Mouse (Mus musculus) liver (tissue): ENCODE results near the gene Fpr2.
"Not testable (repeated sequence)": the region's sequence is repeated elsewhere in the genome, so short reads cannot be mapped to it uniquely, and the experiment has no call there.

Experiments
- DNase-seq: peaks from one replicate; pipeline ENCODE4 v3.0.0-alpha.2; 2020; ENCODE audit warnings: mixed read lengths

The Fpr2 gene

DNA sequence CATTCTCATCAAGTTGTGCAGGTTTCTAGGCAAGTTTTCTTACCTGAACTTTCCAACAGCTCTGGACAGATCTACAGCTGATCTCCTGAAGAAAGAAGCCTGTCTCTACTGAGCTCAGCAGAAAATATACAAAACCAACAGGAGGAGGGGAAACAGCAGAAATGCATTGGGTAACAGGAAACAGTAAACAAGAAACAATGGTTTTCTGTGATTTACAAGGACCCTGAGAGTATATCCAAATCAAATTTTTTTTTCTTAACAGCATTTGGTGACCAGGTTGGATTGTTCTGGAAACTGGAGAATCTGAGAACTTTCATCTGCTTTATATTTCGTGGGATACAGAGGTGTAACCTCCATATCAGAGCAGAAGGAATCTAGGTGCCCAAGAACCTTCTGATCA is 3.8 kb upstream of the Fpr2 start, which contains the start of gene Fpr1:
TSS of gene Fpr1 (minus strand) at position 101 of the 400 bp plus-strand sequence.
- no peak for DNase-seq

GRCm38 (mm10) chr17:17889732-17890425 is 2.3 kb downstream of the Fpr2 start:
- no peak for DNase-seq

- no peak for DNase-seq
Measured at GRCm38 (mm10) chr17:17896039-17896438, 8.4 kb downstream of the Fpr2 start.

DNA sequence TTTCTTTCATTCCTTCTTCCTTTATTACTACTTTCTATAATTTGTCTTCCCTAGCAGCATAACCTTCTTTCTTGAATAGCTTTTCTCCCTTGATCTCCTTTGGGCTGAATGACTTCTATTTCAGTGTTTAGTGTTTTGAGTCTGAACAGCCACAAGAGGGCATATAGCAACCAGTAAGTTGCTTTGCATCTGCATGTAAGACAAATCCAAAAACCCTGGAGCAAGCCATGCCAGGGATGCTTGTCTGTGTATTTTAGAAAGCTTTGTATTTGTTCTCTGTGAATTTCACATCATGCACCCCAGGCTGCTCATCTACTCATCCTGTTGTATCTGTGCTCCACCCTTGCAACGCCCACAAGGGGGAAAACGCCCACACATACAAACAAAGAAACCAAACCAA is 11.6 kb downstream of the Fpr2 start:
- no peak for DNase-seq

DNA sequence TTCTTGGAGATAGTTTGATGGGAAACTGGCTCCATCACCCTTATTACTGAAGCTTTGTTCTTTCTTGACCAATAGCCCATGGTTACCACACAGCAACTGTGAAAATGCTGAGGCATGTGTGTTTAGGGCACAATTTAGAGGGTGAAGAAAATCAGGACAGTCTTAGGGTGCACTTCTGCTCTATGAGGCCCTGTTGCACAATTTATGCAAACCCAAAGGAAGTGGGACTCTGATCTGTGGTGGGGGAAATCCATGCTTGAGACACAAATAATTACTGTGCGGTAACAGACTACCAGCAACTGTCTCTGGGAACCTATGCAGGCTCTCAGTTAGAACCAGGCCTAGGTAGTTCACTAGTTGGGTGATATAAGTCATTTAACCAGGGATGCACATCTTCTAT is 13.1 kb downstream of the Fpr2 start:
- no peak for DNase-seq

DNA sequence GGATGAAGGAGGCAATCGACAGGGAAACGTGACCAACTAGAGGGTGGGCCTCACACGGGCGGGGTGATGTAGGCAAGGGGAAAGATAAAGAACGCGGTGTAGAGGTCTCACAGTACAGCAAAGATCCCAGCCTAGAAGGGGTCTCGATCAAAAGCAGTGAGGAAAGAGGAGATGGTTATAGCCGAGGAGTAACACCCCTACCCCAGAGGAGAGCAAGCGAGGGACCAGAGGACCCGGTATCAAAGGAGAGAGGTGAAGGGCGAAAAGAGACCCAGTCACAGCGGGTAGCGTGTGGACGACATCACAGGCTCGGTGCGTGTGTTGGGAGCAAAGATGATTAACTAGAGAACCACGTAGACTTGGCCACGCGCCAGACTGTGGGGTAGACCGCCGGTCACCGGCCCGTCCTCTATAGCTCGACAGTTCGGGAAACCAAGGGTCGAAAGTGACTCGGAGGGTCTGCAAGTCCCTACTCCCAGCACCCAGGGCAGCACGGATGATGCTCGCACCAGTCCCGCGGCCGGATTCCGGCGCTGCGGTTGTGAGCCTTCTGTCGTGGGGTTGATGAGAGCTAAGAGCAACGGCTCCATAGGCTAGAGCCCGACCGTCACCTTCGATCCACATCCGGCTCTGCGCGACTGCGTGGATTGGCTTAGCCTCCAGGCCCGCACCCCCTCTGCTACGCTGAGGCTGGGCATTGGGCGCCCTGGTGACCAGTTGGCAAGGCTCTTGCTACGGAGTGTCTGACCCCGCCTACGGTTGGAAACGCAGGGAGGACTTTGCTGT is 22.2 kb downstream of the Fpr2 start:
- peak; percentile 71 for DNase-seq

GRCm38 (mm10) chr17:17912618-17913017 is 25.0 kb downstream of the Fpr2 start:
- DNase-seq, result not testable (repeated sequence)

- DNase-seq, result no peak
Measured at GRCm38 (mm10) chr17:17917376-17917775, 29.8 kb downstream of the Fpr2 start.

- no peak for DNase-seq
Measured at GRCm38 (mm10) chr17:17917782-17918181, 30.2 kb downstream of the Fpr2 start.
